Mouse (Mus musculus) monocyte, adult 5-6 weeks (primary cell): ENCODE results near the gene Tescl. TPM values are rescaled to one million over a fixed set of nuclear protein-coding genes. Genes with fewer than 3 reads are reported as not detected.

ENCODE experiments used
- total RNA-seq: library from RNA; stranded (forward); fragments of 200-1000, 200-491, 200-594 nt; gene quantifications from 3 replicates; pipeline ENCODE4 v1.2.3, GENCODE M21; 2017

The Tescl gene
- total RNA-seq, 1 experiment from 2014 or later = 2.3 TPM

Other genes starting within 250 kb of the Tescl start
- 3.6 to 4.1 TPM (median 3.6 TPM) in 3 replicates for gene Zfp112, start 221.6 kb downstream of the Tescl start, total RNA-seq
- 4.9 to 11.2 TPM (median 7.6 TPM) in 3 replicates for gene Zfp235, start 199.8 kb downstream of the Tescl start, total RNA-seq
- gene Zfp114, start 158.9 kb downstream of the Tescl start, total RNA-seq = 0.68 TPM in 1 of 3 replicates, not detected in the others
- 1.7 to 4.3 TPM (median 2.3 TPM) in 3 replicates for gene Zfp111, start 122.5 kb downstream of the Tescl start, total RNA-seq
- gene Zfp109, start 96.4 kb downstream of the Tescl start, total RNA-seq = 1.6 to 2.7 TPM (median 1.8 TPM) in 3 replicates
- 0.87 to 1.5 TPM in 2 of 3 replicates, not detected in the other for gene Zfp108, start 79.1 kb downstream of the Tescl start, total RNA-seq
- 1.4 TPM in 1 of 3 replicates, not detected in the others for gene Zfp93, start 63.5 kb downstream of the Tescl start, total RNA-seq
- 4.6 to 11.1 TPM (median 5.2 TPM) in 3 replicates for gene Zfp61, start 32.7 kb downstream of the Tescl start, total RNA-seq
- 2.4 to 4.6 TPM (median 4.5 TPM) in 3 replicates for gene Zfp94, start 17.3 kb downstream of the Tescl start, total RNA-seq
- not detected in 3 replicates for gene Lypd5, start 15.3 kb upstream of the Tescl start, total RNA-seq
- gene Kcnn4, start 36.3 kb upstream of the Tescl start, total RNA-seq = 10.3 to 11.8 TPM (median 11.5 TPM) in 3 replicates
- gene Smg9, start 65.7 kb upstream of the Tescl start, total RNA-seq = 20.1 to 30.8 TPM (median 22.6 TPM) in 3 replicates
- 1.7 TPM in 1 of 3 replicates, not detected in the others for gene Irgc1, start 118.4 kb upstream of the Tescl start, total RNA-seq
- gene Plaur, start 128.5 kb upstream of the Tescl start, total RNA-seq = 286 to 300 TPM (median 297 TPM) in 3 replicates
- gene Cadm4, start 148.1 kb upstream of the Tescl start, total RNA-seq = not detected in 3 replicates
- gene Zfp428, start 173.1 kb upstream of the Tescl start, total RNA-seq = 0.95 TPM in 1 of 3 replicates, not detected in the others
- 1.1 TPM in 1 of 3 replicates, not detected in the others for gene AC161166.1, start 178.5 kb upstream of the Tescl start, total RNA-seq
- gene Irgq, start 196.8 kb upstream of the Tescl start, total RNA-seq = 2.5 to 6.9 TPM (median 2.9 TPM) in 3 replicates
- gene Pinlyp, start 212.2 kb upstream of the Tescl start, total RNA-seq = not detected in 3 replicates
- 18.0 to 42.4 TPM (median 29.6 TPM) in 3 replicates for gene Xrcc1, start 212.4 kb upstream of the Tescl start, total RNA-seq